Mouse (Mus musculus) monocyte, adult 2 months (primary cell): ENCODE results near the gene Fancm.
"Not testable (repeated sequence)": the region's sequence is repeated elsewhere in the genome, so short reads cannot be mapped to it uniquely, and the experiment has no call there.

Experiments
- DNase-seq, 2 experiments: peaks; one replicate each; pipeline ENCODE4 v3.0.0; 2022; ENCODE audit warnings: low spot score in 2 of 2, low read depth in 1 of 2

Fancm gene

DNA sequence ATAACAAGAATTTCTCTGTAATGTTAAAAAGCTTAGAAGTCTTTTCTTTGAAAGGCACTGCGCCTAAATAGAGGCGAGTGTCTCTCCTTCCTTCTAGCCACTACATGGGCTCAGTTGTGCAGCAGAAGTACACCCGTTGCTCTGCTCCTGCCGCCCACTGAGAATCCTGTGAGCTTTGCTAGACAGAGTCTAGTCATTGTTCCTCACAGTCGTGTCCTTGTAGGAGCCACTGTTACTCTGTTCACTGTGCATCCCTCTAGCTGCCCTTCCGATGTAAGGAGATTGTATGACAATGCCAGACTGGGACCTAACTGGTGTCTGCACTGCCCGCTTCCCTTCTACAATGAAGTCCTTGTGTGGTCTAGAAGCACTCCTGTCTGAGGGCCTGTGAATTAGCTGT, 43.6 kb downstream of the Fancm start:
- DNase-seq, result no peak

- no peak for DNase-seq
Observed at GRCm38 (mm10) chr12:65119451-65119850, 44.0 kb downstream of the Fancm start.

DNA sequence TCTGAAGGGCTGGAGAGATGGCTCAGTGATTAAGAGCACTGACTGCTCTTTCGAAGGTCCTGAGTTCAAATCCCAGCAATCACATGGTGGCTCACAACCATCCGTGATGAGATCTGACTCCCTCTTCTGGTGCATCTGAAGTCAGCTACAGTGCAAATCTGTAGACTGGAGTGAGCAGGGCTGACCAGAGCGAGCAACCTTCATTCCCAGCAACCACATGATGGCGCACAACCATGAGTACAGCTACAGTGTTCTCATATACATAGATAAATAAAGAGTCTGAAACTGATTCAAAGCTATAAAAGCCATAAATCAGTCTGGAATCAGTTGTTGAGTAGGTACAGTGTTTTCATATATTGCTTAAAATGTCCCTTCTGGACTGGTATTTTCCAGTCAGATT, 60.7 kb downstream of the Fancm start:
- not testable (repeated sequence) for DNase-seq

- peak; percentile 89 to 92 for DNase-seq
Observed at GRCm38 (mm10) chr12:65172021-65172951, 96.9 kb downstream of the Fancm start, which contains the start of gene Mis18bp1. Gene Mis18bp1, minus strand, starts transcription at chr12:65172604.

DNA sequence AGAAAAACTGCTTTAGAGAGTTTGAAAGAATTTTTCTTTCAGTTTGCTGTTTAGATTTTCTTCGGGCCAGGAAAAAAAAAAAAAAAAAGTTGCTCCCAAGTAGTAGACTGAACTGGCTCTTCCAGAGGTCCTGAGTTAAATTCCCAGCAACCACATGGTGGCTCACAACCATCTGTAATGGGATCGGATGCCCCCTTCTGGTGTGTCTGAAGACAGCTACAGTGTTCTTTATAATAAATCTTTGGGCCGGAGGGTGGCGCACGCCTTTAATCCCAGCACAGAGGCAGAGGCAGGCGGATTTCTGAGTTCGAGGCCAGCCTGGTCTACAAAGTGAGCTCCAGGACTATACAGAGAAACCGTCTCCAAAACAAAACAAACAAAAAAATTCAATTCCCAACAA, 97.6 kb downstream of the Fancm start:
- peak; percentile 5 to 52 for DNase-seq

DNA sequence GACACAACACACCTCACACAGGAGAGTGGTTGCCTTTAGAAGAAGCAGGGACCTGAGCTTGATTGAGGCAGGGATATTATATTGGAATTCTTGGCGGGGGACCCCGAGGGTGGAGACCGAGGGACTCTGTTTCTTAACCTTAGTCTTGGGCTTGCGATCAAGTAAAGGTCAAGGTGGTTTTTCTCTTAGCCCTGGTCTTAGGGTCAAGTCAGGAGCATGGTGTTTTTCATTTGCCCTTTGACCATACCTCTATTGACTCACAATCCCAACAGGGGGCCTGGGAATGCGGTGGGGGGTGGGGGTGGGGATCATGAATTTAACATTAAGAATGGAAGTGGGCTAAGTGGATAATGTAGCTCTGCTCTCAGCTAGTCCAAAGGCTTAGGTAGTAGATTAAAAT, 98.3 kb downstream of the Fancm start:
- DNase-seq, result no peak
